Mouse (Mus musculus) MEL (cell line): ENCODE data around the gene Dnajc22. TPM values are rescaled to one million over a fixed set of nuclear protein-coding genes. Genes with fewer than 3 reads are reported as not detected.
A peak's percentile ranks its signal among the peaks of the same experiment; 100 is the strongest.

Source experiments
- DNase-seq: peaks from one replicate; pipeline ENCODE4 v3.0.0; 2011; ENCODE audit warnings: low read depth, low spot score
- H3K27ac ChIP-seq: 2 replicates; pipeline ENCODE4 v1.5.1; 2012; ENCODE audit warnings: low read depth, mild to moderate bottlenecking, control low read depth, low read length, moderate library complexity; ENCODE audit not compliant: control insufficient read depth
- H3K27me3 ChIP-seq, 2 experiments: fragments of 150-350 bp in 1 of 2; sonication (generic) in 1 of 2; 2 replicates each; pipeline ENCODE4 v1.6.1; 2012; ENCODE audit warnings: low read length in 2 of 2, mild to moderate bottlenecking in 2 of 2, improper control_type of control experiment in 1 of 2, moderate library complexity in 1 of 2; ENCODE audit not compliant: insufficient read depth in 2 of 2, control insufficient read depth in 1 of 2
- H3K36me3 ChIP-seq, 2 experiments: 2 replicates each; pipeline ENCODE4 v1.6.1; 2012 to 2014; ENCODE audit warnings: low read length in 2 of 2, improper control_type of control experiment in 1 of 2, inconsistent platforms in 1 of 2, mild to moderate bottlenecking in 1 of 2; ENCODE audit not compliant: insufficient read depth in 2 of 2, control insufficient read depth in 1 of 2
- H3K4me1 ChIP-seq, 2 experiments: fragments of 150-350 bp in 1 of 2; sonication (generic) in 1 of 2; 2 replicates each; pipeline ENCODE4 v1.6.1; 2012; ENCODE audit warnings: low read length in 2 of 2, improper control_type of control experiment in 1 of 2, mild to moderate bottlenecking in 1 of 2; ENCODE audit not compliant: insufficient read depth in 2 of 2, control insufficient read depth in 1 of 2
- H3K4me3 ChIP-seq, 2 experiments: fragments of 150-350 bp in 1 of 2; sonication (generic) in 1 of 2; 2 replicates each; pipeline ENCODE4 v1.5.1; 2012; ENCODE audit warnings: low read depth in 2 of 2, low read length in 2 of 2, mild to moderate bottlenecking in 2 of 2, moderate library complexity in 2 of 2, control low read depth in 1 of 2, improper control_type of control experiment in 1 of 2; ENCODE audit not compliant: control insufficient read depth in 1 of 2, insufficient read depth in 1 of 2
- H3K79me2 ChIP-seq: 2 replicates; pipeline ENCODE4 v1.6.1; 2012; ENCODE audit warnings: mild to moderate bottlenecking, low read length, moderate library complexity; ENCODE audit not compliant: control insufficient read depth, poor library complexity, insufficient read depth
- H3K9ac ChIP-seq: 2 replicates; pipeline ENCODE4 v1.6.1; 2012; ENCODE audit warnings: low read depth, mild to moderate bottlenecking, control low read depth, low read length, moderate library complexity; ENCODE audit not compliant: control insufficient read depth, poor library complexity, severe bottlenecking
- H3K9me3 ChIP-seq: fragments of 150-350 bp; sonication (generic); replicated peaks from 2 replicates; pipeline ENCODE4 v1.6.1; 2012; ENCODE audit warnings: mild to moderate bottlenecking, low read length, improper control_type of control experiment, moderate library complexity; ENCODE audit not compliant: insufficient read depth
- BHLHE40 ChIP-seq: IDR thresholded peaks from 2 replicates; pipeline ENCODE4 v1.6.1; 2012; ENCODE audit warnings: low read depth, mild to moderate bottlenecking, inconsistent platforms, low read length, improper control_type of control experiment, borderline replicate concordance
- CHD2 ChIP-seq: IDR thresholded peaks from 2 replicates; pipeline ENCODE4 v1.6.1; 2011; ENCODE audit warnings: low read length, improper control_type of control experiment
- CTCF ChIP-seq, 3 experiments: IDR thresholded peaks in 2 of 3; conservative IDR thresholded peaks in 1 of 3; 2 replicates each; pipeline ENCODE4 v1.5.1; 2011 to 2012; ENCODE audit warnings: low read length in 3 of 3, low read depth in 2 of 3, mild to moderate bottlenecking in 2 of 3, improper control_type of control experiment in 1 of 3, inconsistent platforms in 1 of 3, mixed read lengths in 1 of 3, moderate library complexity in 1 of 3; ENCODE audit not compliant: control insufficient read depth in 1 of 3, insufficient read depth in 1 of 3, poor library complexity in 1 of 3, severe bottlenecking in 1 of 3
- ELF1 ChIP-seq: IDR thresholded peaks from 2 replicates; pipeline ENCODE4 v1.6.1; 2014; ENCODE audit warnings: low read depth, mild to moderate bottlenecking, inconsistent platforms, low read length, improper control_type of control experiment, moderate library complexity
- EP300 ChIP-seq, 2 experiments: IDR thresholded peaks; 2 replicates each; pipeline ENCODE4 v1.6.1; 2011; ENCODE audit warnings: improper control_type of control experiment in 2 of 2, low read length in 2 of 2, low read depth in 1 of 2, mild to moderate bottlenecking in 1 of 2
- ETS1 ChIP-seq: IDR thresholded peaks from 2 replicates; pipeline ENCODE4 v1.6.1; 2012; ENCODE audit warnings: low read depth, mild to moderate bottlenecking, inconsistent platforms, low read length, improper control_type of control experiment, moderate library complexity
- GATA1 ChIP-seq: IDR thresholded peaks from 2 replicates; pipeline ENCODE4 v1.6.1; 2011; ENCODE audit warnings: low read depth, low read length, improper control_type of control experiment
- HCFC1 ChIP-seq: IDR thresholded peaks from 2 replicates; pipeline ENCODE4 v1.6.1; 2012; ENCODE audit warnings: low read depth, mild to moderate bottlenecking, inconsistent platforms, low read length, improper control_type of control experiment, moderate library complexity
- MAX ChIP-seq: IDR thresholded peaks from 2 replicates; pipeline ENCODE4 v1.6.1; 2011; ENCODE audit warnings: low read length, improper control_type of control experiment
- MAZ ChIP-seq: IDR thresholded peaks from 2 replicates; pipeline ENCODE4 v1.6.1; 2012; ENCODE audit warnings: low read depth, mild to moderate bottlenecking, inconsistent platforms, low read length, improper control_type of control experiment
- MEF2A ChIP-seq: IDR thresholded peaks from 2 replicates; pipeline ENCODE4 v1.6.1; 2014; ENCODE audit warnings: low read depth, mild to moderate bottlenecking, inconsistent platforms, low read length, improper control_type of control experiment; ENCODE audit not compliant: poor library complexity, insufficient replicate concordance, severe bottlenecking; ENCODE audit errors: extremely low read depth
- MXI1 ChIP-seq: IDR thresholded peaks from 2 replicates; pipeline ENCODE4 v1.6.1; 2011; ENCODE audit warnings: mild to moderate bottlenecking, low read depth, low read length, improper control_type of control experiment
- NELFE ChIP-seq: IDR thresholded peaks from 2 replicates; pipeline ENCODE4 v1.6.1; 2011; ENCODE audit warnings: low read depth, low read length, improper control_type of control experiment
- NRF1 ChIP-seq: IDR thresholded peaks from 2 replicates; pipeline ENCODE4 v1.6.1; 2014; ENCODE audit warnings: low read depth, mild to moderate bottlenecking, inconsistent platforms, low read length, improper control_type of control experiment, moderate library complexity; ENCODE audit not compliant: poor library complexity, insufficient read depth, severe bottlenecking
- POLR2A ChIP-seq, 2 experiments: IDR thresholded peaks; 2 replicates each; pipeline ENCODE4 v1.6.1; 2011 to 2012; ENCODE audit warnings: low read length in 2 of 2, mild to moderate bottlenecking in 2 of 2, control low read depth in 1 of 2, improper control_type of control experiment in 1 of 2, low read depth in 1 of 2, moderate library complexity in 1 of 2; ENCODE audit not compliant: control insufficient read depth in 1 of 2, insufficient read depth in 1 of 2, poor library complexity in 1 of 2
- POLR2AphosphoS5 ChIP-seq: IDR thresholded peaks from 2 replicates; pipeline ENCODE4 v1.6.1; 2012; ENCODE audit warnings: low read depth, borderline replicate concordance, mild to moderate bottlenecking, inconsistent platforms, low read length, moderate library complexity, mixed read lengths
- SIN3A ChIP-seq: IDR thresholded peaks from 2 replicates; pipeline ENCODE4 v1.6.1; 2012; ENCODE audit warnings: low read length, improper control_type of control experiment, inconsistent platforms
- SMC3 ChIP-seq: IDR thresholded peaks from 2 replicates; pipeline ENCODE4 v1.6.1; 2011; ENCODE audit warnings: low read depth, low read length, improper control_type of control experiment
- TAL1 ChIP-seq: IDR thresholded peaks from 2 replicates; pipeline ENCODE4 v1.6.1; 2012; ENCODE audit warnings: mild to moderate bottlenecking, inconsistent platforms, low read length, moderate library complexity, mixed read lengths
- TBP ChIP-seq: IDR thresholded peaks from 2 replicates; pipeline ENCODE4 v1.8.0; 2011; ENCODE audit warnings: low read depth, low read length, improper control_type of control experiment
- USF1 ChIP-seq: IDR thresholded peaks from 2 replicates; pipeline ENCODE4 v1.6.1; 2014; ENCODE audit warnings: low read depth, mild to moderate bottlenecking, inconsistent platforms, low read length, improper control_type of control experiment, moderate library complexity
- ZC3H11A ChIP-seq: IDR thresholded peaks from 2 replicates; pipeline ENCODE4 v1.6.1; 2012; ENCODE audit warnings: low read depth, mild to moderate bottlenecking, inconsistent platforms, low read length, improper control_type of control experiment
- ZMIZ1 ChIP-seq: IDR thresholded peaks from 2 replicates; pipeline ENCODE4 v1.6.1; 2012; ENCODE audit warnings: low read depth, mild to moderate bottlenecking, inconsistent platforms, low read length, improper control_type of control experiment, moderate library complexity
- polyA plus RNA-seq, 2 experiments: library from polyadenylated mRNA; stranded (reverse) in 1 of 2; unstranded in 1 of 2; fragments of >175 nt in 1 of 2; fragments of >200 nt in 1 of 2; gene quantifications; 2 replicates each; pipeline versions ENCODE4 v1.2.1 to v1.2.4; 2012; ENCODE audit warnings: low replicate concordance in 2 of 2, low read depth in 1 of 2; ENCODE audit not compliant: insufficient read length in 2 of 2, insufficient read depth in 1 of 2, missing spikeins in 1 of 2
- total RNA-seq: library from RNA; depleted of rRNA; stranded (reverse); fragments of 300-350 nt; gene quantifications from 2 replicates; pipeline ENCODE4 v1.2.3, GENCODE M21; 2012

Dnajc22 gene
- total and polyA plus RNA-seq, 3 experiments = 3.2 to 5.3 TPM; not detected in 1

GRCm38 (mm10) chr15:99113396-99113975 is 20.5 kb downstream of the Dnajc22 start (continued):
- TF ChIP-seq ZMIZ1 = no peak
- TF ChIP-seq ETS1 = no peak
- 0 out of 2 replicates have a peak, but pooled peaks have one; percentile 47 for TF ChIP-seq HCFC1

DNA sequence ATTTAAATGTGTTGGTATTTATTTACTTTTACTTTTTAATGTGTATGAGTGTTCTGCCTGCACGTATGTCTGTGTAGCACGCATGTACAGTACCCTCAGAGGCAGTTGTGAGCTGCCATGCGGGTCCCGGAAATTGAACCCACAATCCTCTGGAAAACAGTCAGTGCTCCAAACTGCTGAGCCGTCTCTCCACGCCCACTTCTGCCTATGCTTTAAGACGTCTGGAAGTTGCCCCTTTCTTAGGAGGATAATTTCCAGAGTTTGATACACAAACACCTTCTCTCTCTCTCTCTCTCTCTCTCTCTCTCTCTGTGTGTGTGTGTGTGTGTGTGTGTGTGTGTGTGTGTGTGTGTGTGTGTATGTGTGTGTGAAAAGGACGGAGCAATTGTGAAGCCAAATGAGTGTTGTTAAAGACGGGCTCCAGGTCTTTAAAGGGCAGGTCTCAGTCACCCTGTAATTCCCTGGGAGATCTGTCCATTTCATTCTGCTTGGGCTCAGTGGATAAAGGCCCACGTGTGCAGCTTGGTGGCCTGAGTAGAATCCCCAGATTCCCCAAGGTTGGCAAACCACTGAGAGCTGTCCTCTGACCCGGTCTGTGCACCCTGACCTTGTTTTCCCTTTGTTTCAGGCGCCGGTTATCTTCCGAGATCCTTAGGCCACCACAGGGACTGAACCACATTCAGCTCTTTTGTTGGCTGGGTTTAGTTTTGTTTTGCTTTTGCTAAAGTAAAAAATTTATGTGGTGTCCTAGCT is 21.5 kb downstream of the Dnajc22 start:
- peak; percentile 84 for DNase-seq
- H3K4me1 ChIP-seq = peaks cover 0 to 7% of the 10 kb centered on the region in 2 experiments; a peak in 1 of 4 replicates
- 0 out of 4 replicates have a peak, but pooled peaks of 1 of the 2 experiments have one; percentile 35 for TF ChIP-seq POLR2A (IDR thresholded peaks at IDR 0.05; ENCODE audit: control insufficient read depth in 1 of 2, insufficient read depth in 1 of 2, low read depth in 1 of 2, low read length in 2 of 2, poor library complexity in 1 of 2)
- TF ChIP-seq MEF2A = no peak
- TF ChIP-seq NRF1 = no peak
- TF ChIP-seq ZMIZ1 = no peak
- TF ChIP-seq ZC3H11A = no peak
- peak; percentile 1 to 24; a peak in 1 of 4 replicates for TF ChIP-seq EP300 (IDR thresholded peaks at IDR 0.05; ENCODE audit: low read depth in 1 of 2, low read length in 2 of 2)
- no peak for TF ChIP-seq TAL1
- peak; percentile 47; the same call in 1 of the 2 replicates for TF ChIP-seq MXI1
- TF ChIP-seq USF1 = no peak
- 0 out of 2 replicates have a peak, but pooled peaks have one; percentile 16 for TF ChIP-seq MAX
- no peak for TF ChIP-seq SMC3
- peak; percentile 21; the same call in 1 of the 2 replicates for TF ChIP-seq ELF1
- no peak for TF ChIP-seq CHD2
- TF ChIP-seq CTCF (IDR thresholded peaks at IDR 0.05 in 2 of 3, conservative IDR thresholded peaks at IDR 0.05 in 1 of 3; ENCODE audit: control insufficient read depth in 1 of 3, insufficient read depth in 1 of 3, low read depth in 2 of 3, low read length in 3 of 3, poor library complexity in 1 of 3, severe bottlenecking in 1 of 3) = no peak
- no peak for TF ChIP-seq GATA1
- peak; percentile 56; the same call in 1 of the 2 replicates for TF ChIP-seq SIN3A
- peak; percentile 43 for TF ChIP-seq NELFE
- TF ChIP-seq POLR2AphosphoS5 = no peak
- TF ChIP-seq MAZ = no peak
- TF ChIP-seq BHLHE40 = no peak
- peak; percentile 34; the same call in 1 of the 2 replicates for TF ChIP-seq ETS1
- TF ChIP-seq TBP = peak; percentile 21
- TF ChIP-seq, all 39 proteins: peak for 9
- H3K27ac ChIP-seq = peak overlapping the region; percentile 63
- H3K9ac ChIP-seq = peak overlapping the region; percentile 54
- peak overlapping the region; percentile 49 to 54 for H3K4me3 ChIP-seq
- no peaks in the 10 kb centered on the region for H3K9me3 ChIP-seq
- no peaks in the 10 kb centered on the region for H3K79me2 ChIP-seq
- peaks cover 0 to 9% of the 10 kb centered on the region in 2 experiments; a peak in 2 of 4 replicates for H3K36me3 ChIP-seq
- no peaks in the 10 kb centered on the region for H3K27me3 ChIP-seq
